Mouse (Mus musculus) myocyte (in vitro differentiated cells): ENCODE measurements around the gene Ccnd3. TPM values are rescaled to one million over a fixed set of nuclear protein-coding genes. Genes with fewer than 3 reads are reported as not detected.

Experiments
- H3K27me3 ChIP-seq: one replicate; pipeline ENCODE4 v1.6.1; 2011; ENCODE audit not compliant: control insufficient read depth, insufficient read depth, insufficient read length
- H3K36me3 ChIP-seq: one replicate; pipeline ENCODE4 v1.6.1; 2011; ENCODE audit not compliant: control insufficient read depth, insufficient read depth
- H3K4me2 ChIP-seq: one replicate; pipeline ENCODE4 v1.6.1; 2011; ENCODE audit warnings: low read depth, control low read depth
- H3K4me3 ChIP-seq: one replicate; pipeline ENCODE4 v1.5.1; 2011; ENCODE audit warnings: mild to moderate bottlenecking, control low read depth, moderate library complexity
- H3K79me2 ChIP-seq: one replicate; pipeline ENCODE4 v1.6.1; 2011; ENCODE audit not compliant: control insufficient read depth, insufficient read depth
- H3ac ChIP-seq: one replicate; pipeline ENCODE4 v1.6.1; 2011; ENCODE audit not compliant: control insufficient read depth, insufficient read length
- CEBPB ChIP-seq: IDR thresholded peaks from 2 replicates; pipeline ENCODE4 v1.6.1; 2011; ENCODE audit warnings: mild to moderate bottlenecking, moderate library complexity; ENCODE audit not compliant: poor library complexity, insufficient read depth, severe bottlenecking
- E2F4 ChIP-seq: IDR thresholded peaks from one replicate; pipeline ENCODE4 v1.6.1; 2011; ENCODE audit warnings: mild to moderate bottlenecking, control low read depth, moderate library complexity; ENCODE audit not compliant: insufficient read depth
- MAX ChIP-seq: IDR thresholded peaks from one replicate; pipeline ENCODE4 v1.6.1; 2011; ENCODE audit warnings: low read depth, mild to moderate bottlenecking, control low read depth
- MYOD1 ChIP-seq, 3 experiments: IDR thresholded peaks; one replicate each; pipeline ENCODE4 v1.6.1; 2011; ENCODE audit warnings: control low read depth in 2 of 3, low read depth in 2 of 3, mild to moderate bottlenecking in 2 of 3, moderate library complexity in 1 of 3; ENCODE audit not compliant: insufficient read length in 2 of 3, control insufficient read depth in 1 of 3
- MYOG ChIP-seq, 3 experiments: IDR thresholded peaks; one replicate each; pipeline ENCODE4 v1.6.1; 2011; ENCODE audit warnings: control low read depth in 2 of 3, low read depth in 2 of 3, mild to moderate bottlenecking in 2 of 3; ENCODE audit not compliant: insufficient read length in 2 of 3, control insufficient read depth in 1 of 3, insufficient read depth in 1 of 3
- POLR2A ChIP-seq: IDR thresholded peaks from one replicate; pipeline ENCODE4 v1.6.1; 2011; ENCODE audit warnings: low read depth, mild to moderate bottlenecking, control low read depth, moderate library complexity; ENCODE audit not compliant: insufficient read length
- POLR2AphosphoS2 ChIP-seq: IDR thresholded peaks from one replicate; pipeline ENCODE4 v1.6.1; 2011; ENCODE audit warnings: low read depth, control low read depth; ENCODE audit not compliant: insufficient read length
- REST ChIP-seq: IDR thresholded peaks from one replicate; pipeline ENCODE4 v1.6.1; 2011; ENCODE audit warnings: mild to moderate bottlenecking, control low read depth, moderate library complexity; ENCODE audit not compliant: insufficient read depth, insufficient read length
- SRF ChIP-seq: IDR thresholded peaks from one replicate; pipeline ENCODE4 v1.6.1; 2011; ENCODE audit warnings: low read depth; ENCODE audit not compliant: control insufficient read depth, insufficient read length
- TCF12 ChIP-seq: IDR thresholded peaks from one replicate; pipeline ENCODE4 v1.6.1; 2011; ENCODE audit warnings: mild to moderate bottlenecking, control low read depth; ENCODE audit not compliant: poor library complexity, insufficient read depth, severe bottlenecking
- TCF3 ChIP-seq: IDR thresholded peaks from one replicate; pipeline ENCODE4 v1.6.1; 2011; ENCODE audit warnings: low read depth, control low read depth; ENCODE audit not compliant: insufficient read length
- USF1 ChIP-seq: IDR thresholded peaks from one replicate; pipeline ENCODE4 v1.6.1; 2011; ENCODE audit warnings: low read depth, mild to moderate bottlenecking, control low read depth, moderate library complexity
- polyA plus RNA-seq: library from polyadenylated mRNA; unstranded; fragments of >200 nt; fragmentation: generic; extraction: Trizol; gene quantifications from one replicate; pipeline ENCODE4 v1.2.1, GENCODE M21; 2012; ENCODE audit warnings: missing spikeins

Gene Ccnd3
- polyA plus RNA-seq, 1 experiment = 858 TPM

DNA sequence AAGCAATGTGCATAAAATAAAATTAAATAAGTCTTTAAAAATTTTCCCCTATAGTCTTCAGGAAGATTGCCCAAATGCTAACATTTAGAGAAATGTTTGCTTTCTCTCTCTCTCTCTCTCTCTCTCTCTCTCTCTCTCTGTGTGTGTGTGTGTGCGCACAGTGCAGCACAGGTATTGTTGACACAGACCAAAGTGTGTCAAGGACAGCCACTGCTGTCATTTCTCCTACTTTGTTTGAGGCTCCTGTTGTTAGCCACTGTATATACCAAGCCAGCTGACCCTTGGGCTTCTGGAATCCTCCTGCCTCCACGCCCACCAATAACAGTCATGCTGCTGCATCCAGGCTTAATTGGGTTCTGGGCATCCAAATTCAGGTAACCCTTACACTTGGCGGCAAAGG lies 33.2 kb downstream of the Ccnd3 start:
- no peaks in the 10 kb centered on the region for H3K36me3 ChIP-seq
- H3K4me3 ChIP-seq = no peak overlapping the region
- H3K4me2 ChIP-seq = no peak overlapping the region
- no peak overlapping the region for H3ac ChIP-seq
- TF ChIP-seq TCF3 = no peak
- no peak for TF ChIP-seq TCF12
- TF ChIP-seq POLR2AphosphoS2 = no peak
- TF ChIP-seq MAX = no peak
- no peak for TF ChIP-seq MYOG (IDR thresholded peaks at IDR 0.05; ENCODE audit: control insufficient read depth in 1 of 3, insufficient read depth in 1 of 3, insufficient read length in 2 of 3, low read depth in 2 of 3)
- TF ChIP-seq E2F4 = no peak
- no peak for TF ChIP-seq POLR2A
- TF ChIP-seq USF1 = no peak
- no peak for TF ChIP-seq REST
- no peak for TF ChIP-seq CEBPB
- no peak for TF ChIP-seq MYOD1 (IDR thresholded peaks at IDR 0.05; ENCODE audit: control insufficient read depth in 1 of 3, insufficient read length in 2 of 3, low read depth in 2 of 3)
- no peak for TF ChIP-seq SRF
- no peaks in the 10 kb centered on the region for H3K27me3 ChIP-seq
- no peaks in the 10 kb centered on the region for H3K79me2 ChIP-seq

- H3K27me3 ChIP-seq = no peaks in the 10 kb centered on the region
- no peak overlapping the region for H3K4me3 ChIP-seq
- no peak overlapping the region for H3K4me2 ChIP-seq
- TF ChIP-seq REST (no peak), TCF3 (no peak), USF1 (no peak), POLR2AphosphoS2 (no peak), SRF (no peak), TCF12 (no peak), MYOD1 (IDR thresholded peaks at IDR 0.05; ENCODE audit: control insufficient read depth in 1 of 3, insufficient read length in 2 of 3, low read depth in 2 of 3) (peak in 2 of 3 experiments; percentile 30 to 41), MAX (no peak), POLR2A (no peak), MYOG (IDR thresholded peaks at IDR 0.05; ENCODE audit: control insufficient read depth in 1 of 3, insufficient read depth in 1 of 3, insufficient read length in 2 of 3, low read depth in 2 of 3) (peak in 1 of 3 experiments; percentile 73)
- no peaks in the 10 kb centered on the region for H3K36me3 ChIP-seq
- no peaks in the 10 kb centered on the region for H3K79me2 ChIP-seq
- no peak overlapping the region for H3ac ChIP-seq
Observed at GRCm38 (mm10) chr17:47539128-47539527, 34.3 kb downstream of the Ccnd3 start.

GRCm38 (mm10) chr17:47542061-47542460 lies 37.2 kb downstream of the Ccnd3 start:
- peak overlapping the region; percentile 62 for H3K4me2 ChIP-seq
- TF ChIP-seq POLR2AphosphoS2 (peak; percentile 10), USF1 (no peak), MYOG (IDR thresholded peaks at IDR 0.05; ENCODE audit: control insufficient read depth in 1 of 3, insufficient read depth in 1 of 3, insufficient read length in 2 of 3, low read depth in 2 of 3) (peak; percentile 91 to 98 (median 96)), TCF3 (peak; percentile 90), MYOD1 (IDR thresholded peaks at IDR 0.05; ENCODE audit: control insufficient read depth in 1 of 3, insufficient read length in 2 of 3, low read depth in 2 of 3) (peak; percentile 73 to 96 (median 92)), REST (no peak), CEBPB (peak; percentile 44; the same call in 1 of the 2 replicates), TCF12 (peak; percentile 94)
- no peak overlapping the region for H3K4me3 ChIP-seq
- no peaks in the 10 kb centered on the region for H3K79me2 ChIP-seq
- H3K27me3 ChIP-seq = no peaks in the 10 kb centered on the region
- H3ac ChIP-seq = no peak overlapping the region
- H3K36me3 ChIP-seq = no peaks in the 10 kb centered on the region

GRCm38 (mm10) chr17:47543051-47543650 lies 38.3 kb downstream of the Ccnd3 start:
- Histone ChIP-seq H3K4me3 (no peak overlapping the region), H3K27me3 (no peaks in the 10 kb centered on the region), H3K36me3 (no peaks in the 10 kb centered on the region), H3K4me2 (peak overlapping the region; percentile 66), H3ac (no peak overlapping the region), H3K79me2 (no peaks in the 10 kb centered on the region)
- TF ChIP-seq USF1 = peak; percentile 39
- TF ChIP-seq REST = no peak
- TF ChIP-seq TCF12 = no peak
- TF ChIP-seq TCF3 = no peak
- TF ChIP-seq CEBPB = peak; percentile 38; the same call in 1 of the 2 replicates
- no peak for TF ChIP-seq POLR2A
- TF ChIP-seq MYOD1 (IDR thresholded peaks at IDR 0.05; ENCODE audit: control insufficient read depth in 1 of 3, insufficient read length in 2 of 3, low read depth in 2 of 3) = no peak
- no peak for TF ChIP-seq MYOG (IDR thresholded peaks at IDR 0.05; ENCODE audit: control insufficient read depth in 1 of 3, insufficient read depth in 1 of 3, insufficient read length in 2 of 3, low read depth in 2 of 3)
- TF ChIP-seq SRF = no peak
- no peak for TF ChIP-seq POLR2AphosphoS2
- no peak for TF ChIP-seq E2F4
- TF ChIP-seq MAX = no peak
